Mouse (Mus musculus): Measurements from ENCODE around the gene Ap1b1. TPM values are rescaled to one million over a fixed set of nuclear protein-coding genes. Genes with fewer than 3 reads are reported as not detected.
"Not testable (repeated sequence)": the region's sequence is repeated elsewhere in the genome, so short reads cannot be mapped to it uniquely, and the experiment has no call there.

Ap1b1 gene
- polyA plus RNA-seq, 1 experiment from 2014 or later, result 70.3 TPM

DNA sequence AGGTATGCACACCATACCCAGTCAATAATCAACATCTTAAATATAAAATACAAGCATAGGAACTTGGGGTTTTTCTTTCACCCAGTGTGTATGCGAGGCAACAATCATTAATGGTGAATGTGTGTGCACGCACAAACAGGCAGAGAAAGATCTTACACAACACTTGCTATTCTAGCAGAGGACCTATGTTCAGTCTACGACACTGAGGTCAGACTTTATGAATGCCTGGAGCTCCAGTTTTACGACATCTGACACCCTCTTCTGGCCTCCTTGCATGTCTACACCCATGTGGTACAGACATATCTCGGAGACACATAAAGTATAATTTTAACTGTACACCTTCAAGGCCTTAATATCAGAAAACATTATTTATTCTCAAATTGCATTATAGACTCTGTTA, 90.2 kb downstream of the Ap1b1 start:
- not testable (repeated sequence) for H3K9me3 ChIP-seq
- 92% methylated on average over 4 of the region's 5 CpGs for WGBS

DNA sequence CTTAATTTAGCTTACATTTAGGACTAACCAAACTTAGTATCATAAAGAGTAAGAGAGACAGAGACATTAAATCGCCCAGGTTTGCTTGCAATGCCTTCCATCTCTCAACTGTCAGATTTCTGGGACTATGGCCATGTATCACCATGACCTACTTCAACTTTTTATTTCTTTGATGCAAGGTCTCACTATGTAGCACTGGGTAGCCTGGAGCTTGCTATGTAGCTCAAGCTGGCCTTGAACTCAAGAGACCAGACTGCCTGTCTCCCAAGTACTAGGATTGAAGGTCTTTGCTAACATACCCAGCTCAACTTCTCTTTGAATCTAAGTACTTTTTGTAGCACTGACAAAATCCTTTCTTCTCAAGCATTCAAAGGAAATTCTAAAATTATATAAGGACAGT, 102.5 kb downstream of the Ap1b1 start:
- peaks cover 100% of the 10 kb centered on the region for H3K36me3 ChIP-seq
- H3K4me3 ChIP-seq, result no peak overlapping the region
- no peaks in the 10 kb centered on the region for H3K9me3 ChIP-seq
- H3K27ac ChIP-seq, result no peak overlapping the region
- WGBS, result 96% methylated on average over 1 of the region's 1 CpGs
- H3K4me1 ChIP-seq (replicated peaks), result no peaks in the 10 kb centered on the region
- H3K27me3 ChIP-seq (ENCODE audit: insufficient read depth, poor library complexity, severe bottlenecking), result no peaks in the 10 kb centered on the region
- no peak for DNase-seq (ENCODE audit: low spot score)

More for the DNA sequence above, 90.2 kb downstream of the Ap1b1 start:
- not testable (repeated sequence) for H3K27me3 ChIP-seq (ENCODE audit: insufficient read depth, poor library complexity, severe bottlenecking); H3K4me1 ChIP-seq (replicated peaks); H3K27ac ChIP-seq; H3K4me3 ChIP-seq; DNase-seq (ENCODE audit: low spot score)
- peaks cover 91% of the 10 kb centered on the region for H3K36me3 ChIP-seq

DNA sequence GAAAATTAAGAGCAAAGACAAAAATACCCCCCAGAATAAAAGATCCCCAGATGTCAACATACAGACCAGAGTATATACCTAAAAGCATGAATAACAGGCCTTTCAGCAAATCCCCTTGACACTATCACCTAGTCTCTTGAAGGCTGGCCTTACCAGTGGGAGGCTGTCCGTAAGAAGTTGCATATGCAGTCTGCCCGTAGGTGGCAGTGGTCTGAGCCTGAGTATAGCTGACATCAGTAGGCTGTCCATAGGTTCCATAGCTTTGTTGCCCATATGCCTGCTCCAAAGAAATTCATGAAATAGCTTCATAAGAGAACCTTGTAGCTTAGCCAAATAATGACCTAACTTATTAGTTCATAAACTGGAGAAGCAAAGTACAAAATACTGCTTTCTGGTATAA, 105.1 kb downstream of the Ap1b1 start:
- H3K36me3 ChIP-seq, result peaks cover 90% of the 10 kb centered on the region
- no peak overlapping the region for H3K27ac ChIP-seq
- WGBS, result 64% methylated on average over 2 of the region's 2 CpGs

More for the DNA sequence above, 105.1 kb downstream of the Ap1b1 start:
- no peak overlapping the region for H3K4me3 ChIP-seq
- no peak for DNase-seq (ENCODE audit: low spot score)
- peaks cover 9% of the 10 kb centered on the region for H3K4me1 ChIP-seq (replicated peaks)
- H3K27me3 ChIP-seq (ENCODE audit: insufficient read depth, poor library complexity, severe bottlenecking), result no peaks in the 10 kb centered on the region
- H3K9me3 ChIP-seq, result no peaks in the 10 kb centered on the region

Other genes starting within 250 kb of the Ap1b1 start
- gene Cabp7, start 240.0 kb upstream of the Ap1b1 start, polyA plus RNA-seq (2016; fragmentation: Nextera tagmentation; extraction: Ambion mirVana), result 0.61 and 1.4 TPM in 2 replicates
- gene Nf2, start 137.3 kb upstream of the Ap1b1 start, polyA plus RNA-seq (2016; fragmentation: Nextera tagmentation; extraction: Ambion mirVana), result 58.6 and 61.1 TPM in 2 replicates
- gene Nipsnap1, start 112.9 kb upstream of the Ap1b1 start, polyA plus RNA-seq (2016; fragmentation: Nextera tagmentation; extraction: Ambion mirVana), result 77.9 and 89.0 TPM in 2 replicates
- gene Thoc5, start 91.5 kb upstream of the Ap1b1 start, polyA plus RNA-seq (2016; fragmentation: Nextera tagmentation; extraction: Ambion mirVana), result 53.3 and 59.4 TPM in 2 replicates
- gene Nefh, start 38.8 kb upstream of the Ap1b1 start, polyA plus RNA-seq (2016; fragmentation: Nextera tagmentation; extraction: Ambion mirVana), result 0.29 and 0.44 TPM in 2 replicates
- 0.44 and 0.84 TPM in 2 replicates for gene Rasl10a, start 71.3 kb downstream of the Ap1b1 start, polyA plus RNA-seq (2016; fragmentation: Nextera tagmentation; extraction: Ambion mirVana)
- gene Gas2l1, start 78.5 kb downstream of the Ap1b1 start, polyA plus RNA-seq (2016; fragmentation: Nextera tagmentation; extraction: Ambion mirVana), result 25.5 and 34.9 TPM in 2 replicates
- gene Rhbdd3, start 112.1 kb downstream of the Ap1b1 start, polyA plus RNA-seq (2016; fragmentation: Nextera tagmentation; extraction: Ambion mirVana), result 29.1 and 29.3 TPM in 2 replicates
- gene Ewsr1, start 112.4 kb downstream of the Ap1b1 start, polyA plus RNA-seq (2016; fragmentation: Nextera tagmentation; extraction: Ambion mirVana), result 877 and 924 TPM in 2 replicates
- 31.9 and 40.0 TPM in 2 replicates for gene Emid1, start 165.4 kb downstream of the Ap1b1 start, polyA plus RNA-seq (2016; fragmentation: Nextera tagmentation; extraction: Ambion mirVana)

Measured in hindbrain, embryonic 10.5 days (tissue).